Mouse (Mus musculus): ENCODE results near the gene Gm20909. TPM values are rescaled to one million over a fixed set of nuclear protein-coding genes. Genes with fewer than 3 reads are reported as not detected.

Gene Gm20909
- not detected in 2 replicates for polyA plus RNA-seq (2012; rRNA removed; ENCODE audit: low replicate concordance)

DNA sequence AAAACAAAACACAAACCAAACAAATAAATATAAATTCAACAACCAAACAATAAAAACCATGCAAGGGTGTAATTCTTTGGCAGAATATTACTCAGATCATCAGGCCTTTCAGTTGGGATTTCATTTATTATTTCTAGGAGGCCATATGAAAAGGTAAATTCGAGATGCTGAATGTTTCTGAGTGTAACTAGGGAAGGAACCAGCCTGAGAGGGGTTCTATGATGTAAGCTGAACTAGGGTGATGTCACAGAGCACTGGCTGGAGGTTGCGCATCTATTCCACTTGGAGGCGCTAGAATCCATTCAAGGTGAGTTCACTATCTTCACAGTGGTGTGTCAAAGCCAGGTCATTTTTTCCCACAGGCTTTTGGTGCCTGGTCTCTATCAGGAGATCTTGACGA is at the start of gene Gm20909:
Gene Gm20909 (plus strand): TSS at position 301 of the 400 bp plus-strand sequence.

Other genes with a start within 250 kb of the Gm20909 start
- gene Gm29866, start 170.9 kb upstream of the Gm20909 start, polyA plus RNA-seq (2012; rRNA removed; ENCODE audit: low replicate concordance) = not detected in 2 replicates
- gene Gm20865, start 77.0 kb downstream of the Gm20909 start, polyA plus RNA-seq (2012; rRNA removed; ENCODE audit: low replicate concordance) = not detected in 2 replicates

Measured in subcutaneous adipose tissue, adult 2 months (tissue).